Mouse (Mus musculus) liver, embryonic 14.5 days (tissue): ENCODE measurements at regions not wholly inside any gene's neighbourhood (a gene's known extent, or its start where the extent isn't known, plus 50 kb on each side); places are given as distances from the start of the nearest gene placed in this dataset.

Source experiments
- ATAC-seq: fragments of 200-750 bp; cut with Nextera tagmentation; 2 replicates; pipeline ENCODE4 v1.8.0; 2017; ENCODE audit warnings: moderate number of reproducible peaks, mild to moderate bottlenecking, moderate library complexity; ENCODE audit not compliant: insufficient read depth
- DNase-seq, 3 experiments: peaks; one replicate each; pipeline ENCODE4 v3.0.0-alpha.2; 2012 to 2013; ENCODE audit warnings: low read depth in 3 of 3, low spot score in 3 of 3
- H3K27ac ChIP-seq: fragments of 300-500 bp; sonication (generic); 2 replicates; pipeline ENCODE4 v1.5.1; 2014; ENCODE audit warnings: moderate library complexity, mild to moderate bottlenecking, control low read depth, inconsistent platforms
- H3K27me3 ChIP-seq: fragments of 300-500 bp; sonication (generic); 2 replicates; pipeline ENCODE4 v1.6.1; 2014; ENCODE audit warnings: mild to moderate bottlenecking, low read length, moderate library complexity; ENCODE audit not compliant: control insufficient read depth, insufficient read depth
- H3K36me3 ChIP-seq: fragments of 300-500 bp; sonication (generic); replicated peaks from 2 replicates; pipeline ENCODE4 v1.6.1; 2014; ENCODE audit warnings: low read depth; ENCODE audit not compliant: control insufficient read depth, insufficient read depth
- H3K4me1 ChIP-seq, 2 experiments: fragments of 200-500 bp in 1 of 2; fragments of 300-500 bp in 1 of 2; sonication (generic) in 1 of 2; replicated peaks; 2 replicates each; pipeline ENCODE4 v1.6.1; 2012 to 2014; ENCODE audit warnings: antibody characterized with exemption in 1 of 2, inconsistent platforms in 1 of 2, low read length in 1 of 2; ENCODE audit not compliant: control insufficient read depth in 2 of 2, insufficient read depth in 2 of 2
- H3K4me2 ChIP-seq: fragments of 300-500 bp; sonication (generic); 2 replicates; pipeline ENCODE4 v1.6.1; 2014; ENCODE audit warnings: low read depth, mild to moderate bottlenecking, control low read depth, moderate library complexity
- H3K4me3 ChIP-seq, 2 experiments: fragments of 200-500 bp in 1 of 2; fragments of 300-500 bp in 1 of 2; sonication (generic) in 1 of 2; 2 replicates each; pipeline ENCODE4 v1.5.1; 2012 to 2014; ENCODE audit warnings: low read depth in 2 of 2, low read length in 2 of 2, mild to moderate bottlenecking in 2 of 2, control low read depth in 1 of 2, inconsistent platforms in 1 of 2, moderate library complexity in 1 of 2; ENCODE audit not compliant: insufficient read depth in 1 of 2
- H3K9ac ChIP-seq: fragments of 300-500 bp; sonication (generic); replicated peaks from 2 replicates; pipeline ENCODE4 v1.6.1; 2014; ENCODE audit warnings: mild to moderate bottlenecking, control low read depth, moderate library complexity
- H3K9me3 ChIP-seq: fragments of 300-500 bp; sonication (generic); 2 replicates; pipeline ENCODE4 v1.6.1; 2016; ENCODE audit warnings: low read length, mixed read lengths; ENCODE audit not compliant: control insufficient read depth
- CTCF ChIP-seq: IDR thresholded peaks from 2 replicates; pipeline ENCODE4 v1.5.1; 2016; ENCODE audit warnings: antibody characterized with exemption, low read depth, control low read depth
- EP300 ChIP-seq: IDR thresholded peaks from 2 replicates; pipeline ENCODE4 v1.6.1; 2016; ENCODE audit warnings: antibody characterized with exemption, low read depth
- WGBS: fragments of 180-500 bp; shearing (Covaris S2); extraction: QIAGEN DNeasy Blood & Tissue Kit; methylation state at CpG from one replicate; pipeline ENCODE4 v1.1.7; 2014; ENCODE audit not compliant: insufficient replicate concordance; 5-methylcytosine and 5-hydroxymethylcytosine counted together

DNA sequence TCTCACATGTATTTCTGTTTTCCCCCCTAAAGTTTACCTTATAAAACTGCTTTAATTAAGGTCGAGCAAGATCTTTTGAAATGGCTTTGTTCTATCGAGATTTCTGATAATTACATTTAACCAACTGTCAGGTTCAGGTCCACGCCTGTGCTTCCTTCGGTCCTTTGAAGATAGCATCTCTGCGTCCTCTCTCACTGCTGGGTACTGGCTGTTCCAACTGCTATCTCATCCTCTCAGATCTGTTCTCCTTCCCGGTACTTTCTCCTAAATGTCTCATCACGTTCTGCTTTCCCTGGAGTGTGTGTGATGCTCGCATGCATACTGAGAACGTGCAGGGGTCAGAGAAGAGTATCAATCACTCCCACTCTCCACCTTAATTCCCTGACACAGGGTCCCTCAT lies 125.8 kb upstream of the A230072I06Rik start:
- WGBS, result 38% methylated on average over 9 of the region's 9 CpGs
- H3K27me3 ChIP-seq, result no peaks in the 10 kb centered on the region
- H3K4me3 ChIP-seq, result no peak overlapping the region
- H3K4me1 ChIP-seq, result no peaks in the 10 kb centered on the region
- ATAC-seq (no peak), DNase-seq (no peak)
- no peak overlapping the region for H3K27ac ChIP-seq
- no peaks in the 10 kb centered on the region for H3K36me3 ChIP-seq
- no peaks in the 10 kb centered on the region for H3K9me3 ChIP-seq
- TF ChIP-seq CTCF, result no peak
- no peak for TF ChIP-seq EP300
- H3K4me2 ChIP-seq, result no peak overlapping the region
- H3K9ac ChIP-seq, result no peak overlapping the region

DNA sequence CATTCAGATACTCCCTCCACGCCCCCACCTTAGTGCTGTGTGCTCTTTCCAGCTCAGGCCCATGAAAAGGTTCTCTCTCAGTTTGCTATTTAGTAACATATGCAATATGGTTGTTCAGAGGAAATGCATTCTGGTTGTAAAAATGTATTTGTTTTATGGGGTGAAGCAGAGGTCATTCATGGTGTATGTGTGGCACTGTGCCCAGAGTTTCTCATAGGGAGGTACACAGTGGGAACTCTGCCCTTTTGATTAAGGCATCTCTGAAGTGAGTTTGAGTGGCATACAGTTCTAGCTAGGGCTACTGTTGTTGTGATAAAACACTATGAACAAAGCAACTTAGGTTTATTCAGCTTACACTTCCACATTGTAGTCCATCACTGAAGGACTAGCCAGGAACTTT lies 121.7 kb upstream of the A230072I06Rik start:
- H3K27ac ChIP-seq, result no peak overlapping the region
- TF ChIP-seq CTCF (no peak), EP300 (no peak)
- no peaks in the 10 kb centered on the region for H3K4me1 ChIP-seq
- no peak for DNase-seq
- H3K36me3 ChIP-seq, result no peaks in the 10 kb centered on the region
- no peak for ATAC-seq
- H3K4me3 ChIP-seq, result no peak overlapping the region
- no peaks in the 10 kb centered on the region for H3K9me3 ChIP-seq
- no peaks in the 10 kb centered on the region for H3K27me3 ChIP-seq
- H3K4me2 ChIP-seq, result no peak overlapping the region
- H3K9ac ChIP-seq, result no peak overlapping the region
- 47% methylated on average over 1 of the region's 1 CpGs for WGBS

DNA sequence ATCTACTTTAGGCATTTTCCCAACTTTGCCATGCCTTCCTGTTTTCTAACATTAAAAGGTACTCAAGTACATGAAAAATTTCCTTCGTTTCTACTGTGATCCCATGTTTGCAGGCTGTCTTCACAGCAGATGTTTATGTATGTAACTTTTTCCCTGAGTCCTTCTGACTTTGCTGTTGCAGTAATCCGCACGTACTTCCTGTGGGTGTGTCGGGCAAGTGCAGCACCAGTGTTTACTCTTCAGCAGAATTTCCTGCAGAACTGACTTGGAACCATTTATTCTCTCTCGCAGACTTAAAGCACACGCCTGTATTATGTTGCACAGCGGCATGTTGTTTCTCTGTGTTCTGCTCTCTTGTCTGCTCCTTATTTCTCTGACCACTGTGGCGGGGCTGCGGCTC lies 120.4 kb upstream of the A230072I06Rik start:
- Histone ChIP-seq H3K36me3 (no peaks in the 10 kb centered on the region), H3K27ac (no peak overlapping the region), H3K9ac (no peak overlapping the region), H3K4me2 (no peak overlapping the region), H3K27me3 (no peaks in the 10 kb centered on the region), H3K4me1 (no peaks in the 10 kb centered on the region), H3K4me3 (no peak overlapping the region), H3K9me3 (no peaks in the 10 kb centered on the region)
- WGBS, result 57% methylated on average over 9 of the region's 9 CpGs
- ATAC-seq (no peak), DNase-seq (no peak)
- TF ChIP-seq EP300 (no peak), CTCF (no peak)

DNA sequence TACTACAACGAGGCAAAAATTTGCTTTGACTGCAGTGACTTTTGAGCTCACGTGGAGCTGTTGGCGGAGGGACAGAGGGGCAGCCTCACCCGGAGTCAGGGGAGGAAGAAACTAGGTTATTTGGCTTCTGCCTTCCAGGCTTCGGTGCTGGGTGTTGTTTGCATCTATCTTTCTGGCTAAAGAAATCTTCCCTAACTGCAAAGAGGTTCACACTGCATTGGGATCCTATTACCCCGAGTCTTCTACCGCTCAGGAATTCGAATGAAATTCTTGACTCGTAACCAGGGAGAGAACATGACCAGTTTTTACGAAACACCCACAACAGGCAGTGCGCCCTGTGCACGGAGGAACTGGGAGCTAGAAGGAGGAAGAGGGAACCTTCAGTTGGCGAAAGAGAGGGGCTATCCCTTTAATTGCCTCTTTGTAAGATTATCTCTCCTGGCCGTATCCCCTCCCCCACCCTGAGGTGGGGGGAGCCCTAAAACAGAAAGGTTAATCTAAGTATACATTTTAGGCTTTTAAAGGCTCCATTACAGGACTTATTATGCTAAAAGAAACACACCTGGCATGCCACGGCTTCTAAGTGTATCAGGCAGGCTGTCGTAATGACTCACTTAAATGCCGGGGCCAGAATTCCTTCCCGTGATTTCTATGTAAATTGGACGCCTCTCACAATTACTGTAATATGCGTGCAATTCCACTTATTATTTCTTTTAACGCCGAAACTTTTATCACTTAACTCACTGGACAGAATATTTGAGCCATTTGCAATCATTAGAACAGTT lies 115.5 kb upstream of the A230072I06Rik start:
- Histone ChIP-seq H3K9me3 (no peaks in the 10 kb centered on the region), H3K36me3 (no peaks in the 10 kb centered on the region), H3K27me3 (no peaks in the 10 kb centered on the region), H3K27ac (no peak overlapping the region), H3K4me2 (no peak overlapping the region), H3K4me1 (no peaks in the 10 kb centered on the region), H3K4me3 (no peak overlapping the region), H3K9ac (no peak overlapping the region)
- ATAC-seq (no peak), DNase-seq (no peak)
- WGBS, result 26% methylated on average over 22 of the region's 22 CpGs
- no peak for TF ChIP-seq CTCF
- no peak for TF ChIP-seq EP300

DNA sequence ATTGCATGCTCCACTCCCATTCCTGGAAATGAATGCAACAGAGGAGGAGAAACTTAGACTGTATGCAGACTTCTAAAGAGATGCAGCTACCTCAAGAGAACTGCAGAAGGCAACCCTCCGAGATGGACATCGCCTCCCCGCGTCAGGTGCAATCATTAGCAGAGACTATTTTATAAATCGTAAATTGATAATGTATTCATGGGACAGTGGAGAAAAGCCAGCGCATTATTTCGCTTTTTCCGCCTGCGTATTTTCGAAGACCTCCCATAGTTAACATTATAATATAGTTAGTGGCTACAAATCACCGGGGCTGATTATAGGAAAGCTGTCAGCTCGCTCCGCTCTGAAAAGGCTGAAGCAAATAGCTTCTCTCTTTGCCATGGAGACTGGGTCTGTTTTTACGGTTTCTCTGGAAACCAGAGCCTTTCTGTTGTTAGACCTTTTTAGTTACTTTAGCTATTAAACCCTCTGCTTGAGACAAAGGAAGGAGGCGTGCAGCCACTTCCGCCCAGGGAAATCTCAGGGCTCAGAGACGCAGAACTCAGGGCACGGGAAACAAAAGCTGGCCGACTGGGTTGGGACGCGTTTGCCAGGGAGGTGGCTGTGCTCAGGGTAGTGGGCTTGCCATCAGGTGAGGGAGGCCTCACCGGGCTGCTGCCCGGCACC lies 113.0 kb upstream of the A230072I06Rik start:
- Histone ChIP-seq H3K27me3 (no peaks in the 10 kb centered on the region), H3K9ac (no peak overlapping the region), H3K4me1 (no peaks in the 10 kb centered on the region), H3K9me3 (no peaks in the 10 kb centered on the region), H3K27ac (no peak overlapping the region), H3K36me3 (no peaks in the 10 kb centered on the region), H3K4me2 (no peak overlapping the region), H3K4me3 (no peak overlapping the region)
- no peak for TF ChIP-seq EP300
- TF ChIP-seq CTCF, result no peak
- no peak for ATAC-seq
- WGBS, result 63% methylated on average over 23 of the region's 23 CpGs
- no peak for DNase-seq
